Mouse (Mus musculus) MEL-GATA-1-ER (cell line): ENCODE measurements around the gene Wwc2.
"Not testable (repeated sequence)": the region's sequence is repeated elsewhere in the genome, so short reads cannot be mapped to it uniquely, and the experiment has no call there.

Experiments
- DNase-seq: peaks from one replicate; pipeline ENCODE4 v3.0.0-alpha.2; 2012; ENCODE audit warnings: low read depth; ENCODE audit errors: extremely low read depth

The Wwc2 gene

DNA sequence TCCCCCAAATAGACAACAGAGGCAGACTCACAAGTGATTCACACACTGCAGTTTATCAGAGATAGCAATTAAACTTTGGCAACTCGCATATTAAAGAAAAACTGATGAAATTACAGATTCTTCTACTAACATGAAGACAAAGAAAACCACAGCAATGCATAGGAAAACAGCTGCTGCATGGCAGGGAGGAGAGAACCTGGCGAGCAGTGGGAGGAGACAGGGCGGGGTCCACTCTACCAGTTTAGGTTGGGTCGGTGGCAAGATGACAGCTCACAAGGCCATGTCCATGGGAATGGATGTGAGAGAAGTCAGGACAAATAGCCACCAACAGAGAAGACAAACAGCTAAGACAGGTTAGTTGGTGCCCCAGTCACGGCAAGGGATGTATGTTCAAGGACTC lies 138.0 kb downstream of the Wwc2 start:
- DNase-seq, result no peak

GRCm38 (mm10) chr8:47851824-47852502 lies 138.8 kb downstream of the Wwc2 start:
- no peak for DNase-seq

DNA sequence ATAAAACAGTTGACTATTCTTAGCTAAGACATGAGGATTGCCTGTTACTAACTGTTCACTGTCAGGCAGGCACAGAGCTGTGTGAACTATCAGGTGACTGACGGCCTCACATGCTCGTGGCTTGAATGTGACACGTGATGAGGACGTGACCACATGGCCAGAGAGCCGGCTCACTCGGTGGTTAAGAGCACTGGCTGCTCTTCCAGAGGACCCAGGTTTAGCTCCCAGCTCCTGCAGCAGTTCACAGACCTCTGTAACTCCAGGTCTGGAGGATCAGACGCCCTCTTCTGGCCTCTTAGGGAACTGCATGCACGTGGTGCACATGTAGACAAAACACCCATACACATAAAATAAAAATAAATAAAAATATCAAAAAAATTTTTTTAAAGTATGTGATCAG lies 140.9 kb downstream of the Wwc2 start:
- DNase-seq, result no peak

GRCm38 (mm10) chr8:47847931-47848330 lies 142.8 kb downstream of the Wwc2 start:
- DNase-seq, result no peak

GRCm38 (mm10) chr8:47847161-47847560 lies 143.6 kb downstream of the Wwc2 start:
- DNase-seq, result no peak

GRCm38 (mm10) chr8:47845956-47846355 lies 144.8 kb downstream of the Wwc2 start:
- no peak for DNase-seq

DNA sequence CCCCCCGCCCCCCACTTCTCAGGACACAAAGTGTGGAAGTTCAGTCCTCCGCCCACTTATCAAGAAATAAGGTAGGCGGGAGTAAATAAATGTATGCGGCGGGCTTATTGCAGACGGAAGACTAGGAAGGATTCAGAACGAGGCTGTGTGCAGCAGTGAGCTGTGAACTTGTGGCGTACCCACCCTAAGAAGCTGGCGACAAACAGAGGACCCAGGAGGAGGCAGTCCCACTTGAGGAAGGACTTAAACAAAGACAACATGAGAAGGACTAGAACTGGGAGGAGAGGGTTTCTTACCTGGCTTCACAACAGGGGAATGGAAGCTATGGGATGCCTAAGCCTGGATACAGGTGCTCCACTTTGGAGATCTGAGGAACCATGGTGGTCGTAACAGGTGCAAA lies 147.1 kb downstream of the Wwc2 start:
- DNase-seq, result no peak

DNA sequence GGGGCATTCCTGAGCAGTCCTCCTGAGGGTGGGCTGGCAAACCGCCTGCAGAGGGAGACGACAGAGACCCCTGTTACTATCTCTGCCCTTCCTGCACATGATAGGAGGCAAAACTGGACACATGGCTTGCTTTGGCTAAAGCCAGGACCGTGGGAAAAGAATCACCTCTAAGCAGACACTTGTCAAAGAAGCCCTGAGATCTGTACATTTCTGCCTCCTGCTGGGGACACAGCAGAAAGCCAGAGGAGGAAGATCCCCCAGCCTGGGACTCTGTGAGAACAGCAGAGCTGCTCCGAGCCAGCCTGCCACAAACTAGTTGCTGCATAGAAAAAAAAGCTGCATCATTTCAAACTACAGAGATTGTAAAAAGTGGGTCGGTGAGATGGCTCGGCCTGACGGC lies 147.7 kb downstream of the Wwc2 start:
- no peak for DNase-seq

DNA sequence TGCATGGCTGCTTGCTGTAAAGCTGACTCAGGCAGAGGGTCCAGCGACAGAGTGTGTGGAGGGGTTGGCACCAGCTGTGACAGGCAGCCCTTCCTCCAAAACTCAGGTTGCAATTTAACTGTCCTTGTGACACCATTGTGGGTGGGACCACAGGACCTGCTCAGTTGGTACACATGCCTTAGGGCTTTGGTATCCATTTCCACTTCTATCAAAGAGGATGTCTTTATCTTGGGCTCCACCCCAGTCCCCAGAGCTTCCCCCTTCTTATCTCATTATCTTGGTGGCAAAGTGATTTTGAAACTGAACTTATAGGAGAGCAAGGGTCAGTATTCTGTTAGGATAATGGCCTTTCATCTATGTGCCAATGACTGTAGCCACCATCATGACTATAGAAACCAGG lies 156.8 kb downstream of the Wwc2 start:
- DNase-seq, result no peak

DNA sequence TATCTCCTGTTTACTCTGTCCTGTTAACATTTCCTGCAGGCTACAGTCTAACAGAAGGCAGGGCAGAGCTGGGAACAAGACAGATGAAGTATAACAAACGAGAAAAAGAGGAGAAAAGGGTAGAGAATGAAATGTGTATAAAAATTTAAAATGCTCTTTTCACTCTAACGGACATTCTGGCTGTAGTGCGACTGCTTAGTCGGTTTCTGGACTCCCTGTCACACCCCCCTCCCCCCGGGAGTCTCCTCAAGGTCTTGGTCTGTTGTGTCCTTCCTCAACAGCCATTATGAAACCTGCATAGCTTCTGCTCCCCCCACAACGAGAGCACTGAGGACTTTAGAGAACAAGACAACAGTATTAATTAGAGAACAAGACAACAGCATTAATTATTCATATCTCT lies 158.1 kb downstream of the Wwc2 start:
- no peak for DNase-seq

- no peak for DNase-seq
Measured at GRCm38 (mm10) chr8:47826911-47827310, 163.8 kb downstream of the Wwc2 start.

DNA sequence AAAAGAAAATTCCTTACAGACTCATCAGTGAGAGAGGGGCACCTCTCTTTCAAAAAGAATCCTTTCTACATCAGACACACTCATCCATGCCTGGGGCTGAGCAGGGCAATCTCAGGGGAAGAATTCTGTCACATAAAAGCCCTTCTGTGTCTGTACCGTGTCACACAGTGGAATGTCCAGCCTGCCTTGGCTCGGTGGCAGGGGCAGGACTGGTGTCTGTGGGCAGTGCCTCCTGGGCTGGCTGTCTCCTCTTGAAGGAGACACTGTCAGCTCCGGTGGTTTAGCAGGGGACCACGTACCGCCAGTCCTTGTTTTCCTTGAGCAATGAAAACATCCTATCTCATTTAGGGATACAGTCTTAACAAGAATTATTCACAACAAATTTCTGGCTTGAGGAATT lies 165.1 kb downstream of the Wwc2 start:
- no peak for DNase-seq

GRCm38 (mm10) chr8:47824182-47824581 lies 166.5 kb downstream of the Wwc2 start, which contains the start of gene Cldn22:
Cldn22 (plus strand) TSS chr8:47824482.
- DNase-seq, result no peak

- DNase-seq, result no peak
Measured at GRCm38 (mm10) chr8:47823777-47824176, 166.9 kb downstream of the Wwc2 start.

- not testable (repeated sequence) for DNase-seq
Measured at GRCm38 (mm10) chr8:47822541-47822940, 168.2 kb downstream of the Wwc2 start.

- DNase-seq, result no peak
Measured at GRCm38 (mm10) chr8:47821843-47822242, 168.9 kb downstream of the Wwc2 start, which contains the start of gene Cldn24. Cldn24 (plus strand) TSS chr8:47822143.

GRCm38 (mm10) chr8:47820914-47821772 lies 169.6 kb downstream of the Wwc2 start:
- no peak for DNase-seq

DNA sequence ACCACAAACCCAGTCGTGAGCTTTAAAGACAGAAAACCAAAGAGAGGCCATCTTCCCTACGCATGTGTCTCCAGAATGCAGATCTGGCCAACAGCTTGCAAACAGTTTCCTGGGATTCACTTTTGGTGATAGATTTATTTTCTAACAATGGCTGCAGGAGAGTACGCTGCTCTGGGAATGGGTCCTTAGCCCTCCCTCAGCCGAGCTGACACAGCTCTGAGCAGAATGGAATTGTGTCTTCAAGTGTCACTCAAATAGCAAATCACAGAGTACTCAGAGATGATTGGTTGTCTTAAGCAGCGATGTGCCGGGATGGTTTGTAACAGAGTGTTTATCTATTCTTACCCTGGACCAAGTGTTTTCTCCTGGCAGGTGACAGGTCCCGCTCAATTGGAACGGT lies 171.7 kb downstream of the Wwc2 start:
- DNase-seq, result no peak

- no peak for DNase-seq
Measured at GRCm38 (mm10) chr8:47811221-47811620, 179.5 kb downstream of the Wwc2 start.

DNA sequence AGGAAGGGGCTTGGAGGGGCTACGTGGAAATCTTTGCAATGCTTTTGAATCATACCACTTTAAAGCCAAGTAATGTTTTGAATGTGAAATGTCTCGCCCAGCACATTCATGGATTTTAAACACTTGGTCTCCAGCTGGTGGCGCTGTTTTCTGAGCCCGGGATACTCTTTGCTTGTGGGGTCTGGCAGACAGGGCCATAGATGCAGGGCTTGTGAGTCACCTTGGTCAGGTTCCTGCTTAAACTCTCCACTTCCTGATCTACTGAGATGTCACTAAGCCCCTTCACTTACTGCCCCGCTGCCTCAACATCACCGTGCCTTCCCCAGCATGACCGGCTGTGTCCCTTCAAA lies 180.1 kb downstream of the Wwc2 start:
- DNase-seq, result no peak

DNA sequence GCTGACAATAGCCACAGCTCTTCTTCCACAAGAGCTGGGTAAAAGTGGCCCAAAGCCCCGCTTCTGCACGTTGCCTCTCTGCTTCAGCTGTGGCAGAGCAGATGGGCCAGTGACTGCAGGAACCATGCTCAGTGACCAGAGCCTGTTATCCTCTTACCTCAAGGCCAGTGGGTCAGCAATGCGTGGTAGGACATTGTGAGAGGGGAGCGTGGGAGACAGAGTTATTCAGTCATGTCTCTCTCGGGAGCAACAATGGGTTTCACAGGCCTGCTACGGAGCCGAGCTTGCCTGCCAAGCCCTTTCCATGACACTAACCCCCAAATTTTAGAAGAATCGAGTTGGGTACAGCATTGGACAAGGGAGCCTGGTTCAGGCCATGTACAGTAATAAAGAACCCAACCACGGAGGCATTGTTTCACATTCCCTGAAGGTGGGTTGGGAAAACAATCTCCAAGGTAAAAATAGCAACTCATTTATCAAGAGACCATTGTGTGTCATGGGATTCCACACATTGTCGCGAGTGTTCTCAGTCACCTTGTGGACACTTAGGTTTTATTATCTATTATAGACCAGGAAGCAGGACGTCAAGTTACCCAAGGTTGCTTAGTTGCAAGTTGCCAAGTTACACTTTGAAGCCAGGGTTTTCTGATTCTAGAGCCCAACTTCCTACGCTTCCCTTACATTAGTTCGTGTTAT lies 180.6 kb downstream of the Wwc2 start:
- DNase-seq, result no peak

DNA sequence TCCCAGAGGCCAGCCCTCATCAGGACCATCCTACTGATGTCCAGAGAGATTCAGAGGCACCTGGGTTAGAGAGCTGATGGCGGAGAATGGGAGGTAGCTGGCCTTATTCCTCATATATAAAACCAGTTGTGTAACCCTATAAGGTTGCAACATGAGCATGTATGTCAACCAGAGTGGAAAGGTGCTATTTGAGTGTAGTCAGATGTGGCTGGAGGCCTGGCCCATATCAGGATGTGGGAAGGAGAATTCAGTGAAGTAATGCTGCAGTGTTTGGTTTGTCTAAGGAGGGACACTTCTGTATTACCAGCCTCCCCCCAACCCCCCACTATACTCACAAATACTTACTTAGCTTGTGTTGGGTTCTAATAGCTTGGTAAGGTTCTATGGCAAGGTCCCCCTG lies 186.5 kb downstream of the Wwc2 start:
- DNase-seq, result no peak
